Mouse (Mus musculus): ENCODE data around the gene Col15a1. TPM values are rescaled to one million over a fixed set of nuclear protein-coding genes. Genes with fewer than 3 reads are reported as not detected.
A peak's percentile ranks its signal among the peaks of the same experiment; 100 is the strongest.

The Col15a1 gene
- polyA plus RNA-seq, 1 experiment from 2014 or later = 0.09 TPM

GRCm38 (mm10) chr4:47244651-47245050 is 36.7 kb downstream of the Col15a1 start:
- CTCF ChIA-PET = interaction anchor here (0.8 to 1.1 kb wide), 2 partner anchors 10 to 16 kb away, joined by 3 to 5 read pairs; no protein-coding TSS in a partner anchor
- TF ChIP-seq CTCF (IDR thresholded peaks at IDR 0.05) = no peak
- in situ Hi-C loops (cut with MboI; ENCODE audit: low pct_unique_long_range_greater_than_20kb) = no loop called here
- H3K27me3 ChIP-seq = no peaks in the 10 kb centered on the region
- no peak for DNase-seq (ENCODE audit: low read depth, low spot score)
- POLR2A ChIA-PET = no interaction called here
- no peak for ATAC-seq

- CTCF ChIA-PET = interaction anchor here (1.1 kb wide), 1 partner anchor 11 kb away, joined by 5 read pairs; no protein-coding TSS in a partner anchor
- POLR2A ChIA-PET = no interaction called here
- no peak for DNase-seq (ENCODE audit: low read depth, low spot score)
- no peak for TF ChIP-seq CTCF (IDR thresholded peaks at IDR 0.05)
- H3K27me3 ChIP-seq = no peaks in the 10 kb centered on the region
- in situ Hi-C loops (cut with MboI; ENCODE audit: low pct_unique_long_range_greater_than_20kb) = no loop called here
- no peak for ATAC-seq
Measured at GRCm38 (mm10) chr4:47245621-47246020, 37.7 kb downstream of the Col15a1 start.

- DNase-seq (ENCODE audit: low read depth, low spot score) (no peak), ATAC-seq (no peak)
- H3K27me3 ChIP-seq = no peaks in the 10 kb centered on the region
- ChIA-PET CTCF (interaction anchor here (0.7 to 1.9 kb wide), 14 partner anchors 13 to 161 kb away, joined by 3 to 15 read pairs (median 4); partner anchors contain the start of gene Tgfbr1), POLR2A (interaction anchor here (0.6 kb wide), 1 partner anchor 93 kb away, joined by 3 read pairs; no protein-coding TSS in a partner anchor)
- TF ChIP-seq CTCF (IDR thresholded peaks at IDR 0.05) = peak; percentile 64
- in situ Hi-C loops (cut with MboI; ENCODE audit: low pct_unique_long_range_greater_than_20kb) = no loop called here
Measured at GRCm38 (mm10) chr4:47246811-47247210, 38.9 kb downstream of the Col15a1 start.

GRCm38 (mm10) chr4:47247574-47247973 is 39.6 kb downstream of the Col15a1 start:
- no peak for TF ChIP-seq CTCF (IDR thresholded peaks at IDR 0.05)
- H3K27me3 ChIP-seq = no peaks in the 10 kb centered on the region
- ATAC-seq = no peak
- DNase-seq (ENCODE audit: low read depth, low spot score) = no peak
- POLR2A ChIA-PET = interaction anchor here (0.6 to 0.7 kb wide), 2 partner anchors 39 to 95 kb away, joined by 3 to 5 read pairs; no protein-coding TSS in a partner anchor
- in situ Hi-C loops (cut with MboI; ENCODE audit: low pct_unique_long_range_greater_than_20kb) = no loop called here
- CTCF ChIA-PET = interaction anchor here (0.7 to 1.9 kb wide), 13 partner anchors 13 to 161 kb away, joined by 3 to 15 read pairs (median 4); partner anchors contain the start of gene Tgfbr1

- ChIA-PET CTCF (interaction anchor here (1.3 kb wide), 1 partner anchor 127 kb away, joined by 3 read pairs; no protein-coding TSS in a partner anchor), POLR2A (no interaction called here)
- no peak for DNase-seq (ENCODE audit: low read depth, low spot score)
- in situ Hi-C loops (cut with MboI; ENCODE audit: low pct_unique_long_range_greater_than_20kb) = no loop called here
- H3K27me3 ChIP-seq = no peaks in the 10 kb centered on the region
- no peak for ATAC-seq
- no peak for TF ChIP-seq CTCF (IDR thresholded peaks at IDR 0.05)
Measured at GRCm38 (mm10) chr4:47249193-47249592, 41.2 kb downstream of the Col15a1 start.

GRCm38 (mm10) chr4:47251069-47251468 is 43.1 kb downstream of the Col15a1 start:
- ATAC-seq = no peak
- in situ Hi-C loops (cut with MboI; ENCODE audit: low pct_unique_long_range_greater_than_20kb) = loop anchor here (5.0 kb wide), 3 partner anchors 41 to 151 kb away; partner anchors contain the start of gene Tgfbr1

GRCm38 (mm10) chr4:47251693-47252435 is 43.9 kb downstream of the Col15a1 start:
- ATAC-seq (no peak), DNase-seq (ENCODE audit: low read depth, low spot score) (no peak)
- in situ Hi-C loops (cut with MboI; ENCODE audit: low pct_unique_long_range_greater_than_20kb) = loop anchor here (5.0 kb wide), 3 partner anchors 40 to 150 kb away; partner anchors contain the start of gene Tgfbr1
- TF ChIP-seq CTCF (IDR thresholded peaks at IDR 0.05) = no peak
- no peaks in the 10 kb centered on the region for H3K27me3 ChIP-seq
- ChIA-PET CTCF (interaction anchor here (1.0 to 2.6 kb wide), 7 partner anchors 23 to 120 kb away, joined by 3 to 10 read pairs (median 4); no protein-coding TSS in a partner anchor), POLR2A (no interaction called here)

More at GRCm38 (mm10) chr4:47251069-47251468, 43.1 kb downstream of the Col15a1 start:
- H3K27me3 ChIP-seq = no peaks in the 10 kb centered on the region
- ChIA-PET CTCF (interaction anchor here (1.0 to 2.6 kb wide), 6 partner anchors 23 to 119 kb away, joined by 3 to 10 read pairs (median 4); no protein-coding TSS in a partner anchor), POLR2A (no interaction called here)
- DNase-seq (ENCODE audit: low read depth, low spot score) = no peak
- peak; percentile 58 for TF ChIP-seq CTCF (IDR thresholded peaks at IDR 0.05)

- CTCF ChIA-PET = interaction anchor here (1.4 to 1.7 kb wide), 2 partner anchors 10 to 106 kb away, joined by 4 to 6 read pairs; no protein-coding TSS in a partner anchor
- no peaks in the 10 kb centered on the region for H3K27me3 ChIP-seq
- peak; percentile 58 for TF ChIP-seq CTCF (IDR thresholded peaks at IDR 0.05)
- DNase-seq (ENCODE audit: low read depth, low spot score) (no peak), ATAC-seq (no peak)
- in situ Hi-C loops (cut with MboI; ENCODE audit: low pct_unique_long_range_greater_than_20kb) = loop anchor here (5.0 kb wide), 3 partner anchors 40 to 150 kb away; partner anchors contain the start of gene Tgfbr1
- POLR2A ChIA-PET = no interaction called here
Measured at GRCm38 (mm10) chr4:47252627-47253026, 44.7 kb downstream of the Col15a1 start.

- peak; percentile 79 for TF ChIP-seq CTCF (IDR thresholded peaks at IDR 0.05)
- ChIA-PET POLR2A (no interaction called here), CTCF (interaction anchor here (0.6 to 1.7 kb wide), 4 partner anchors 71 to 133 kb away, joined by 3 to 5 read pairs (median 4); no protein-coding TSS in a partner anchor)
- no peaks in the 10 kb centered on the region for H3K27me3 ChIP-seq
- in situ Hi-C loops (cut with MboI; ENCODE audit: low pct_unique_long_range_greater_than_20kb) = no loop called here
- ATAC-seq (no peak), DNase-seq (ENCODE audit: low read depth, low spot score) (no peak)
Measured at GRCm38 (mm10) chr4:47255641-47256040, 47.7 kb downstream of the Col15a1 start.

- in situ Hi-C loops (cut with MboI; ENCODE audit: low pct_unique_long_range_greater_than_20kb) = no loop called here
- ATAC-seq = no peak
Measured at GRCm38 (mm10) chr4:47258201-47258600, 50.2 kb downstream of the Col15a1 start.

More at GRCm38 (mm10) chr4:47258201-47258600, 50.2 kb downstream of the Col15a1 start:
- TF ChIP-seq CTCF (IDR thresholded peaks at IDR 0.05) = no peak
- no peaks in the 10 kb centered on the region for H3K27me3 ChIP-seq
- POLR2A ChIA-PET = interaction anchor here (1.5 kb wide), 1 partner anchor 52 kb away, joined by 5 read pairs; no protein-coding TSS in a partner anchor
- DNase-seq (ENCODE audit: low read depth, low spot score) = no peak
- CTCF ChIA-PET = interaction anchor here (0.7 to 1.2 kb wide), 3 partner anchors 11 to 70 kb away, joined by 3 to 4 read pairs (median 3); no protein-coding TSS in a partner anchor

Measured in Patski (cell line).